Mouse (Mus musculus) kidney, postnatal 25 days (tissue): ENCODE measurements around the gene Kcne3.

Experiments used
- DNase-seq, 2 experiments: peaks; one replicate each; pipeline ENCODE4 v3.0.0; 2021; ENCODE audit warnings: mixed read lengths in 2 of 2

Kcne3 gene

GRCm38 (mm10) chr7:100176269-100176668, at the start of gene Kcne3:
Gene Kcne3, plus strand, starts transcription at chr7:100176502.
- DNase-seq: no peak

- no peak for DNase-seq
These were observed 49.8 kb upstream of the Kcne3 start for GRCm38 (mm10) chr7:100126514-100126913.

- no peak for DNase-seq
These were observed 47.9 kb upstream of the Kcne3 start for GRCm38 (mm10) chr7:100128262-100129041.

- DNase-seq: no peak
These were observed 45.7 kb upstream of the Kcne3 start for GRCm38 (mm10) chr7:100130592-100130991.

- DNase-seq: no peak
These were observed 43.9 kb upstream of the Kcne3 start for GRCm38 (mm10) chr7:100132379-100132778.

- DNase-seq: peak; percentile 57 to 77
These were observed 39.3 kb upstream of the Kcne3 start for GRCm38 (mm10) chr7:100137038-100137437.

GRCm38 (mm10) chr7:100138075-100138474, 38.2 kb upstream of the Kcne3 start:
- no peak for DNase-seq

- no peak for DNase-seq
These were observed 35.7 kb upstream of the Kcne3 start for GRCm38 (mm10) chr7:100140591-100140990.

GRCm38 (mm10) chr7:100148586-100148985, 27.7 kb upstream of the Kcne3 start:
- no peak for DNase-seq

GRCm38 (mm10) chr7:100150086-100150485, 26.2 kb upstream of the Kcne3 start:
- DNase-seq: peak; percentile 30 to 45

- DNase-seq: no peak
These were observed 25.7 kb upstream of the Kcne3 start for GRCm38 (mm10) chr7:100150626-100151025.

GRCm38 (mm10) chr7:100157669-100158068, 18.6 kb upstream of the Kcne3 start:
- no peak for DNase-seq

GRCm38 (mm10) chr7:100159105-100159841, 17.0 kb upstream of the Kcne3 start, which contains the start of gene Lipt2:
Gene Lipt2, plus strand, starts transcription at chr7:100159277.
- DNase-seq: peak; percentile 92 to 97

- no peak for DNase-seq
These were observed 16.3 kb upstream of the Kcne3 start for GRCm38 (mm10) chr7:100160006-100160405.

GRCm38 (mm10) chr7:100163506-100163905, 12.8 kb upstream of the Kcne3 start:
- DNase-seq: no peak

GRCm38 (mm10) chr7:100168654-100169053, 7.6 kb upstream of the Kcne3 start:
- DNase-seq: peak in 1 of 2 experiments; percentile 16

- no peak for DNase-seq
These were observed 5.5 kb upstream of the Kcne3 start for GRCm38 (mm10) chr7:100170756-100171155.

- peak; percentile 65 to 74 for DNase-seq
These were observed 2.0 kb downstream of the Kcne3 start for GRCm38 (mm10) chr7:100178016-100178890.

- no peak for DNase-seq
These were observed 2.6 kb downstream of the Kcne3 start for GRCm38 (mm10) chr7:100178891-100179233.

- no peak for DNase-seq
These were observed 3.1 kb downstream of the Kcne3 start for GRCm38 (mm10) chr7:100179394-100179793.

GRCm38 (mm10) chr7:100179836-100180407, 3.6 kb downstream of the Kcne3 start:
- no peak for DNase-seq

- no peak for DNase-seq
These were observed 4.9 kb downstream of the Kcne3 start for GRCm38 (mm10) chr7:100181176-100181575.

- no peak for DNase-seq
These were observed 5.3 kb downstream of the Kcne3 start for GRCm38 (mm10) chr7:100181614-100182013.
